Mouse (Mus musculus) adrenal gland (tissue): ENCODE results near the gene Ptpre.

Experiments
- intact Hi-C: fragments of 180-260 bp; cut with DNase I; formaldehyde crosslinking; loops from one replicate; pipeline ENCODE4 v1.15.1; 2025

Ptpre gene

DNA sequence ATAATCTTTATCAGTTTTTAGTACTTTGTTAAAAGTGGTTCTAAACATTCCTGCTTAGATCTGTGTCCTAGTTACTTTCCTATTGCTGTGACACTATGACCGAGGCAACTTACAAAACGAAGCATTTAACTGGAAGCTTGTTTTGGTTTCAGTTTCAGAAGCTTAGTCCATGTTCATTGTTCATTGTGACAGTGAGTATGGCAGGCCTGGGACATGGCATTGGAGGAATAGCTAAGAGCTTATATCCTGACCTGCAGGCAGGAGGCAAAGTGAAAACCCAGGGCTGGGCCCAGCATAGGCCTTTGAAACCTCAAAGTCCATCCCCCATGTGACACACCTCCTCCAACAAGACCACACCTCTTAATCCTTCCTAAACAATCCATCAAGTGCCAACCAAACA is 8.2 kb upstream of the Ptpre start:
- intact Hi-C loops, result no loop called here

DNA sequence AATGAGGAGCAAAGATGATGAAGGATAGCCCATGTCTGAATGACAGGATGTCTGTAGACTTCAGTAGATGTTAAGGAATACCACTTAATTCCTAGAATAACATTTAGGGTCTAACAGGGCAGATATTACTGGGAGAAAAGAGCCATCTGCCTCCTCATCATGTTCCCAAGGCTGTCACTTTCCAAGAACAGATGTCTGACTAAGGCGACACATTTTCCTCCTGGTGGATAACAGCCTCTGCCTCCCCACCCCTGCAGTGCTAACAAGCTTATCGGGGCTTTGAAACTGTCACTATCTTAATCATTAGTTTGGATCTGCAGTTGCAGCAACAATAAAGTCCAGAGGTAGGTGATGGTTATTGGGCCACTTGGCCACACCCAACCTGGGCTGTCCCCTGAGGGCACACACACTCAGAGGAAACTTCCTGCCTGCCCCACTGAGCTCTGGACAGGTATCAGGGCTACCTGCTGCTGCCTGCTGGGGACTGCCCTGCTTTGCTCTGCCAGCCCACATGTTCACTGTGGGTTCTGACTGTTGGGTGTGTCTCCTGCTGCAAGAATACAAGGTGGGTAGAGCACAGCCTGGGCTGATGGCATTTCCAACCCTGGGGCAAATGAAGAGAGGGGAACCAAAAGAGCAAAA is 2.6 kb upstream of the Ptpre start:
- intact Hi-C loops, result no loop called here

DNA sequence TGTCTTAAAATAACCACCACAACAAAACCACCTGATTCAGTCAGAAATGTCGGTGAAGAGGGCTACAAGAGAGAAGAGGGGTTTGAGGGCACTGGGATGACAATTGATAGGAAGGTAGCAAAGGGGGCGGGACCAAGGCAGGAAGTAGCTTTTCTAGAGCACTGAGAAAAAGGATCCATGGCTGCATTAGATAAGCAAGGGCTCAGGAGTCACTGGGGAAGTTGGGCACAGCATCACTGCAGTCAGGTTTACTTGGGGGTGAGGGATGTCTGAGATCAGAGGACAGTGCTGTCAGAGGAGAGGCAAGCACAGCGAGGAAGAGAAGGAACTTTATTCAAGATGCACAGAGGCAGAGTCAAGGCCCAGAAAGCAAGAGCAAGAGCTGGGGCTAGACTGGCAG is 1.4 kb upstream of the Ptpre start:
- intact Hi-C loops, result loop anchor here (2.0 kb wide), 1 partner anchor 91 kb away; no protein-coding TSS in a partner anchor

DNA sequence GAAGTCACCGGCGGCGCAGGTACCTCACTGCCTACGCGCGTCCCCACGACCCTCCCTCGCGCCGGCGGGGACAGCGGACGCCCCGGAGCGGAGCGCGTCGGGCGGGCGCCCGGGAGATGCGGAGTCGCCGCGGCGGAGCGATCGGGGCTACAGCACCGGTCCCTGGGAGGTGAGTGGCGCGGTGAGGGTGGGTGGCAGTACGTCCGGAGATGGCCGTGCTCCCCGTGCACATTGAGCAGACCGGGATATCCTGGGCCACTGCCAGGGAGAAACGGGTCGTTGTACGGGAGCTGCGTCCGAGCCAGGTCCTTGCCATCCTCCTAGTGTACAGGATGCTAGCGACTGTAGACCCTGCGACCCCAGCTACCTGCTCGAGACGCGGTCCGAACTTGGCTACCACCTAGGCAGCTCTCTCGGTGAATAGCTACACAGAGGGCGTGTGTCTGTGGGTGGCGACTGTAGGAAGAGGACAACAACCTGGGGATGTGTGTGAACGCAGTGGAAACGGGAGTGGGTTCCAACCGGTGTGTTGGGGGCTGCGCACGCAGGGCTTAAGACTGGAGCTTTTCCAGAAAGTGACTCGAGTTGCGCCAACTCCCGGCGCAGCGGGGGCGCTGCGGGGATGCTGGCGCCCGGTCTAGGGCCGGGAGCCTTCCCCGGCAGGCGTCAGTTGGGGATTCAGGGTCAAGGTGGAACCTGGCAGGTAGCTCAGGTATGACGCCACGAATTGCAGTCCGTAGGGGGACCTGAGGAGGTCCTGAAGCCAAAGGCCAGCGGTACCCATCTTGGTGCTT is 864 bp downstream of the Ptpre start:
- intact Hi-C loops, result loop anchor here (2.0 kb wide), 1 partner anchor 89 kb away; no protein-coding TSS in a partner anchor

DNA sequence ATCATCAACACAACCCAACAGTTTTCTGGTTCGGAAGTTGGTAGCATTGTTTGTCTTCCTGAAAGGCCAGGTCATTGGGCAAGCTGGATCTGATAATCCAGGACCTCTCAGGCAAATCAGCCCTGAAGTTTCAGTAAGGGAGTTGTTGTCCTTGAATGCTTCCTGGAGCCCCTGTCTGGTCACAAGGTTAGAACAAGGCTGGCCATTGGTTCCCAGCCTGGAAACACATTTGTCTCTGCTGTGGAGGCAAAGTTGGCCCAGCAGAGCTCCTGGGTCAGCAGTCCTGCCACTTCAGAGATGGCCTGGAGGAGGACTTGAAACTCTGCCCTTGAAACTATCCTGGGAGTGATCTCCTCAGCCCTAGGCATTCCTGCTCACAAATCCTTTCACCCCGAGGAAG is 2.1 kb downstream of the Ptpre start:
- intact Hi-C loops, result no loop called here

DNA sequence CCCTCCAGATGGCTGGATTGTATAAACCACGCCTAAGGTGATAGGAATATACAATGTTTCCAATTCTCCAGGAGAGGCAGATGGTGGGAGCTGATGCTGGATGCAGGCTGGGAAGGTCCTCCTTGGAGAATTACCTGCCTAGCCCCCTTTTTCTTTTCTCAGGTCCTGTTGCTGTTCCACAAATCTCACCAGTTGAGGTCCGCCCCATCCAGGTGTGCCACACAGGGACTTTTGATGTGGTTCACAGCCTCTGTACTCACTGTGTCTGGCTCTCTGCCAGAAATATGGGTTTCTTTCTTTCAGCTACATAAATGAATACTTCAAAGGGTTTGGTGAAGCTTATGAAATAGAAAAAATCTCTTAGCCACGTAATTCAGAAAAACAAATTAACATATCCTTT is 5.0 kb downstream of the Ptpre start:
- intact Hi-C loops, result no loop called here

DNA sequence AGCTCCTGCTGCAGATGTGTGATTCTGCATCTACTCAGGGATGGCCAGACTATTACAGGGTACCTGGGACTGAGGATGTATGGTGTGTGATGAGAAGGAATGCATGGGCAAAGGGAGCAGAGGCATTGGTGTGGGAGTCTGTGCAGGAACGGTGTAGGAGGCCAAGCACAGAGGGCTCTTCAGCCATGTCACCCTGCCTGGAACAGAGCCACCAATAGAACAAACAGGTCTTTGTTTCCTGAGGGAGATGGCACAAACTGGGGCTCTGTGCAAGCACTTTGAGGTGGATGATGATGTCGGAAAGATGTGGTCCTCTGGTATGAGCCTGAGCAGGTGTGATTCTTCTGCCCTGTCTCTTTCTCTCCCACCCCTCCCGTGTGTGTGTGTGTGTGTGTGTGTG is 5.8 kb downstream of the Ptpre start:
- intact Hi-C loops, result no loop called here

DNA sequence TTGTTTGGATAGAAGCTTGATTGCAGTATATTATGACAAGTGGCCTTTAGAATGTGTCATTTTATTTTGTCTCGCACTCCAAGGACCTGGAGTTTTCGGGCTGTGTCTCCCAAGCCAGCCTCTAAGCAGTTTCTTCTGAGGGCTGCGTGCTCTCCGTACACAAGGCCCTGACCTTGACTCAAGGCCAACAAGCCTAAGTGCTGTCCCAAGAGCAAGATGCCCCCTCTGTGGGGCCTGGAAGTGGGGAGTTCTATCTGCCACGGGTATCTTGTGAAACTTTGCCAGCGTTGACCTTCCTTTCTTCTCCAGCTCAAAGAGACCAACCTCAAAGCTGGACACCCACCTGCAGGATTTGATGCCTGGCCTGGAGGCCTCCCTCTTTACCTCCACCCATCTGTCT is 7.0 kb downstream of the Ptpre start:
- intact Hi-C loops, result no loop called here

DNA sequence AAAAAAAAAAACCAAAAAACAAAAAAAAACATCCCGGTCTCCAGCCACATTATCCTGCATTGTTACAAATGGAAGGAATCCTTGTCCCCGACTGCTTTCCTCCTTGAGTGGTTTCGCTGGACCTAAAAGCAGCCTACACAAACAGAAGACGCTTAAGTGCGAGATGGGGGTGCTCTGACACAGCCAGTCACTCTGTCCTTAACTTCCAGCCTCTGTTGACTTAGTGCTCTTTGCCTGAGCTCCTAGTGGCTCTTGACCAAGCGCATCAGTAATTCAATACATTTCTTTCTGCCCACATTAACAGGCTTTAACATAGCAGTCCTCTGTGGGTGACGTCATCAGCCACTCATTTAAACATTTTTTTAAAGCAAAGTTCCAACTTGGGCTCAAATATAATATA is 8.7 kb downstream of the Ptpre start:
- intact Hi-C loops, result no loop called here

DNA sequence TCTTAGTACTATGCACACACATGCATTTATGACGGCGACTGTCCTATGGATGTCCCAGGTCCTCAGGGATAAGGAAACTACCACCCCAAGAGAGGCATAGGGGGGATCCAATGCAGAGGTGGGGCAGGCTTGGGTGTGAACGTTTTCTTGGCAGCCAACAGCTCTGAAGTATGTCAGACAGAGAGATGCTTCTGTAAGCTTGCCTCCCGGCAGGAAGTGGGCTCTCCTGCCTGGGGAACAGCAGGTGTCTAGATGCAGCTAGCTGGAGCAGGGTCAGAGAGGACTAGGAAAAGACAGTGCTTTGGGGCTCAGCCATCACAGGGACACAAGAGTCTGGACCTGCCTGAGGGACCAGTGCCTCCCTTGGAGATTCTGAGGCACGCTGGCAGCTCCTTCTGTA is 9.2 kb downstream of the Ptpre start:
- intact Hi-C loops, result no loop called here

DNA sequence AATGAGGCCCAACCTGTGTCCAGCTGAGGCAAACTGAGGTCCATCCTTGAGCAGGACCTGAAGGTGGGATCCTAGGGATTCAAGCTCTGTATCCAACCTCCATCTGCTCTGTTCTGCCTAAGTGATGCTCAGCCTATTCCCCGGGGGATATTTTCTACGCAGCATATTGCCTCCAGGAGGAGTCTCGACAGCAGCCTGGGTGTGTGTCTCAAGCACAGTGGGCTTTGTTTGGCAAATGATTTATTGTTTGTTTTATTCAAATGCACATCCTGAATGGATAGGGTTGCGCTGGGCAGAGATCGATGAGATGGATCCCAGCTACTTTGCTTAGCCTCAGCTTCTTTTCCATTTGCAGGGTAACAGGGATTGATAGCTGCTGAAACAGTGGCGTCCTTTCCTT is 11.2 kb downstream of the Ptpre start:
- intact Hi-C loops, result no loop called here

DNA sequence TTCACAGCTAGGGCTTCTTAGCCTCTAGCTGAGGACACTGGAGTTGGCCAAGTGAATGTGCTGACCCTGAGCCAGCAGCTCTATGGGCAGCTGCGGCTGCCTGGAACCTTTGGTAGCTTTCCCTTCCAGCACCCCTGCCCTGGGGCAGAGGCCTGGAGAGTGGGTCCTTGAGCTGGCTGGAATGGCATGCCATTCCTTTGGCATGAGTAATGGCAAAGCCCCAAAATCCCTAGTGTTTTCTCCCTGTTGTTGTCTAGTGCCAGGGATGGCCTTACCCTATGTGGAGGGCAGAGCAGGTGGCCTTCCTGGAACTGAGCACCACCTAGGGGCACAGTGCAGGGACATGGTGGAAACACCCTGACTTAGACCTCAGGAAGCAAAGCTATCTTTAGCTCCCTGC is 14.3 kb downstream of the Ptpre start:
- intact Hi-C loops, result no loop called here

DNA sequence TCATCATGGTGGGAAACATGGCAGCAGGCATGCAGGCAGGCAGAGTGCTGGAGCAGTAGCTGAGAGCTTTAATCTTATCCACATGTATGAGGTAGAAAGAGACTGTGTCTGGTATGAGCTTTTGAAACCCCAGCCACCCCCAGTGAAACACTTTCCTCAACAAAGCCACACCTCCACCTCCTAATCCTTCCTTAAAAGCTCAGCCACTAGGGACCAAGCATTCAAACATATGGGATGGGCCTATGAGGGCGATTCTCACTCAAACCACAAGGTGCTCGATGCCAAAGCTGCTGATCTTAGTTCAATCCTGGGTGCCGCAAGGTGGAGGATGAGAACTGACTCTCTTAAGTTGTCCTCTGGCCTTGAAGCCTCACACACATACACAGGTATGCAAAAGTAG is 16.3 kb downstream of the Ptpre start:
- intact Hi-C loops, result no loop called here

DNA sequence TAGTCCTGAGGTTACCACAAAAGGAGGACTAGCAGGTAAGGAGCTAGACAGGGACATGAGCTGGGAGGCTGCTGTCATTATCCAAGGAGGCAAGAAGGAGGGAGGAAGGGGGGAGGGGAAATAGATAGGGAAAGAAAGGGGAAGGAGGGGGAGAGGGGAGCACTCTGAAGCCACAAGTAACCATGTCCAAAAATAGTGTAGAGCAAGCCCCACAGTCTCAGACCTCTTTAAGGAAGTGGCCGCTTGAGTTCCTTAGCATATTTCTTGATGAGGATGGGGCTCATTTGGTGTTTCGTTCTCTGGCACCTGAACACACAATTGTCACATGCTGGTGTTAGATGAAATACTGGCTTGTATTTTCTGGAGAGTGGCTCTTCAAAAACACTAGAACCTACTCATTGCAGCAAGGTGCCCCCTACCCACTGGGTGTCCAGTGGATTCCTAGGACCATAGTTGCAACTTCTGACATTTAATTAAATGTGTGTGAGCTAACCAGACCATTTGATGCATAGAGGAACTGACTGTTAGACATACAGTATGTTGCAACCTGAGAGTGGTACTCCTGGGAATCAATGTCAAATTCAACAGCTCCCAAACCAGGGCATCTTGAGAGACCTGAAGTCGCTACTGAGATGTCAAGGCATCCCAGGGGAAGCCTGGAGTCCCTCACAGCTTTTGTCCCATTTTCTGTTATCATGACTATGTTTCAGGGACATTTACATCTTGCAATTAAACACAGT is 19.6 kb downstream of the Ptpre start:
- intact Hi-C loops, result no loop called here

DNA sequence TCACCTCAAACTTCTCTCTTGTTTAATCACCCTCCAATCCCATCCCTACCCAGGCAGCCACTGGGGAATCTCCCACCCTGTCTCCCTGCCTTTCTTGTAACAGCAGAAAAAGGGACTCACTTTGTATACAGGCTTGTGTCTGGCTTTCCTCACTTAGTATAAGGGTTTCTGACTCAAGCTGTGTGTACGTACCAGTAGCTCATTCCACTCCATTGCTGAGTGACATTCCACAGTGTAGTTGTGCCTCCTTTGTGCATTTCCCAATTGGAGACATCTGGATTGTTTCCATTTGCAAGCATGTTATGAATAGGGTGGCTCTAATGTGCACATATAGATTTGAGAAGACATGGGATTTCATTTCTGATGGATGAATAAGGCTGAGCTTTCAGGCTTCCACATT is 23.0 kb downstream of the Ptpre start:
- intact Hi-C loops, result no loop called here

DNA sequence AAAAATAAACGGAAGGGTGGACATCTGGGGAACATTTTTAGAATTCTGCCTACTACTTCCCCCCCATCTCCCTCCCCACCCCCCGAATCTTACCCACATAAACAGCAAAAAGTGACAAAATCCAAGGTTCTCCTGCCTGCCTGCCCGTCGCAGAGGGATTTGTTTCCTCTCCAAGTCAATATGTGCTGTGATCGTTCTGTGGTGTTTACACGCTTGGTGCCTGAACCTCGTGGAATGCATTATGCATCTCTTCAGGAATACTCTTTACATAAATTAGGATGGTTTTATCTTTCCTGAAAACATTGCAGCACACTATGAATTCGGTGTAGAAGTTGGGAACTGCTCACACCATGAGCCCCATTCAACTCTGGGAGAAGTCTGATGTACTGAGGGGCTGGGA is 26.7 kb downstream of the Ptpre start:
- intact Hi-C loops, result no loop called here

DNA sequence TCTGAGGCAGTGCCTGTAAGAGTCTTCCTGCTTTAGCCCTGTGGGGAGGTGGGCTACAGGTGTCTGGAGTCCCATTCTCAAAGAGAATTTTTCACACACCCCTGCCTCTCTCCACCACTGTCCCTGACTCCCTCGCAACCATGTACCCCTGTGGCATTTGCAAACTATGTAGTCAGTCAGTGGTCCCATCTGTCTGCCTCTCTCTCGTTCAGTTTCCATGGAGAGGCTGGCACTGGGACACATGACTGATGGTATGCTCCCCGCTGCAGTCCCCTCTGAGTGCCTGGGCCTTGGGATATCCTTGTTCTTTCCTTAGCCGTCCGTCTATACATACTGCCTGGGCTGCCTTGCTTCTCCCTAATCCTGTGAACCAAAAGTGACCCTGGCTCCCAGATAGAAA is 28.7 kb downstream of the Ptpre start:
- intact Hi-C loops, result no loop called here

DNA sequence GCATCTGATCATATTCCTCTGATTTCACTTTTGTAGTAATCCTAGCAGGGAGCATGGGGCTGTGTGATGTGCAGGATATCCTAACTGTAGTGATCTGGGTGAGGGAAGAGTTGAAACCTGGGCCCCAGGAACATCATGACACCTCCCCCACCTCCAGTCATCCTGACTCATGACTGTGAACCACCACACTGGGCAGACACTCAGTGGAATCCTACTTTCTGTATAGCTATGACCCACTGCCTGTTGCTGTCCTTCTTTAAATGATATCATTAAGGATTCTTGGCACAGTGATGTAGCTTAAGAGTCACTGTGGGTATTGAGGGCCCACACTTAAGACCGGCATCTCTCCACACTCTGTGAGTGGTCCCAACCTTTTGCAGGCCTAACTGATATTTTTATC is 30.3 kb downstream of the Ptpre start:
- intact Hi-C loops, result no loop called here

DNA sequence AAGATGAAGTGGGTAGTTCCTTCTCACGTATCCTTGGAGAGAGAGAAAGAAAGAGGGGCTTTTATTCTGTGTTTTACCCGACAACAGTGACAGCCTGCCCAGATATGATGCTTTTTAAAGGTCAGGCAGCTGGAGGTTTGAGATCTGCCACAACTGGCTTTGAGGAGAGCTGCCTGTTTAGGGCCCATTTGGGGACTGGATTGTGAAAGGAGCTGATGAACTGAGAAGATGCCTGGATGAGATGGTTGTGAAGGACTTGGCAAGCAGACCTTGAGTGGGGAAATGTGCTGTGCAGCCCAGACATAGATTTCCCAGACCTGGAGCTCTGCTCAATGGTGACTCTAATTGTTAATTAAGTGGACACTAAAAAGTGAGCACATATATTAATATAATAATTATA is 31.3 kb downstream of the Ptpre start:
- intact Hi-C loops, result no loop called here

DNA sequence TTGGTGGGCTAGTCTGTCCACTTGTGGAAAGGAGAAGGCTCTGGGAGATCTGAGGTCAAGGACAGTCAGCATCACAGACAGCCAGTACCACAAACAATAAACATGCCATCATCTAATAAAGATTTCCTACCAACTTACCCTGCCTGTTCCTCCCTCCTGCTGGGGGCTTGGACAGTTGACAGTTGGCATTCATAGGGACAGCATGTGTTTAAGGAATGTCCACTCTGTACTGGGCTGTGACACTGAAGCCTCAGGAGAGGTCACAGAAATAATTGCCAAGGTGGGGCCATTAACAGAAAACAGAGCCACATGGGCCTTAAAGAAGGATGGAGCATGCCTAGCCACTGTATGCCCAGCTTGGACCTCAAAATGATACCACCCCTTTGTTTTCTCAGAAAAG is 34.1 kb downstream of the Ptpre start:
- intact Hi-C loops, result no loop called here

DNA sequence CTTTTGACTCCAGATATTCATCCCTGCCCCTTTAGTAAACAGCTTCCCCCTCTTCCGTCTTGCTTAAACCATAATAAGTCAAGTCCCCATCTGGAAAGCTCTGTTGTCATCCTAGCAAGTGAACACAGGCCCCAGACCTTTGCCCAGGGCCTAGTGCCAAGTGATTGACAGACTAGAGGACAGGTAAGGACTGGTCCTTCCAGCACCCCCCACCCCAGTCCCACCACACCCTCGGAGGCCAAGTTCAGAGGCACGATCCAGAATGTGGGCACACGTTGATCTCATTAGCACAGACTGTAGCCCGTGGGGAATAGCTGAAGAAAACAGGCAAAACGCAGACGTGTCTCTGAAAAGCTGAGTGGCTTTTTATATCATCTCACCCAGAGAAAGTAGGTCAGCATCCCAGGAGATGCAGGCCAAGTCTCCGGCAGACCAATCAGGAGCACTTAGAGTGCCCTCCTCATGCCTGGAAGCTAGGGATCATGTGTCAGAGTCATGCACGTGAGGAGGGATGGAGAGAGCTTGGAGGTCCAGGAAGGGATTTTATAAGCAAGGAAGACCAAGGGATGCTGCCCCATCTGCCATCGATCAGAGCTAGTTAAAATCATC is 34.8 kb downstream of the Ptpre start:
- intact Hi-C loops, result no loop called here
